Mouse (Mus musculus) heart, postnatal 14 days (tissue): ENCODE data around the gene Cdc14a. TPM values are rescaled to one million over a fixed set of nuclear protein-coding genes. Genes with fewer than 3 reads are reported as not detected.

Experiments
- DNase-seq, 2 experiments: peaks; one replicate each; pipeline ENCODE4 v3.0.0; 2021 to 2022
- intact Hi-C: fragments of 180-260 bp; cut with DNase I; formaldehyde crosslinking; loops from one replicate; pipeline ENCODE4 v1.15.1; 2025
- long read RNA-seq, 2 experiments: library from polyadenylated mRNA; stranded (forward); transcript quantifications; one replicate each; pipeline ENCODE4 v2.0.0; 2021
- total RNA-seq, 2 experiments: library from RNA; stranded (reverse); gene quantifications; 2 replicates each; pipeline ENCODE4 v1.2.3; 2021

Gene Cdc14a
- total RNA-seq, result 1 to 10 TPM; 3.8 to 4.7 TPM
- long read RNA-seq, experiment 1, full-length matches to known transcripts, result 1 of 1 reads
- long read RNA-seq, experiment 1, partial matches to known transcripts, result 0 of 1 reads
- long read RNA-seq, experiment 1, other reads (novel, unspliced or antisense), result 0 of 1 reads
- long read RNA-seq, experiment 2, full-length matches to known transcripts, result 4 of 4 reads
- long read RNA-seq, experiment 2, partial matches to known transcripts, result 0 of 4 reads
- long read RNA-seq, experiment 2, other reads (novel, unspliced or antisense), result 0 of 4 reads

- intact Hi-C loops, result loop anchor here (2.0 to 5.0 kb wide), 2 partner anchors 69 to 83 kb away; no protein-coding TSS in a partner anchor
- peak; percentile 75 to 78 for DNase-seq
Measured at GRCm38 (mm10) chr3:116423353-116424159, at the start of gene Cdc14a. TSS of gene Cdc14a (minus strand) at chr3:116424032.

DNA sequence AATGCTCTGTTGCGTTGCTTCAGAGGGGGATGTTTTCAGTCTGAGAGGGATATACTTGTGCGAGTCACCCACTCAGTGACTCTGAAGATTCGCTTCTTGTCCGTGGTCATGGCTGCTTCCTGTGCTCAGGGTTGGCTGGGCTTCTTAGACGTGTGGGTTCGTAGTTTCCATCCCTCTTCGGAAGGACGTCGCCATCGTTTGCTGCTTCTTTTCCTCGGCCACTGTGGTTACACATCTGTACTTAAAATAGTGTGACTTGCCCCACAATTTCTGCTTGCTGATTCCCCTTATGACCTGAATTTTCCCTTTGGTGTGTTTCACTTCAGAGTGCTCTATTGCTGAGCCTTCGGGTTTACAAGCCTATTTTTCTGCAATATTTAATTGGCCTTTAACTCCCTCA, 41.9 kb upstream of the Cdc14a start:
- DNase-seq, result no peak

DNA sequence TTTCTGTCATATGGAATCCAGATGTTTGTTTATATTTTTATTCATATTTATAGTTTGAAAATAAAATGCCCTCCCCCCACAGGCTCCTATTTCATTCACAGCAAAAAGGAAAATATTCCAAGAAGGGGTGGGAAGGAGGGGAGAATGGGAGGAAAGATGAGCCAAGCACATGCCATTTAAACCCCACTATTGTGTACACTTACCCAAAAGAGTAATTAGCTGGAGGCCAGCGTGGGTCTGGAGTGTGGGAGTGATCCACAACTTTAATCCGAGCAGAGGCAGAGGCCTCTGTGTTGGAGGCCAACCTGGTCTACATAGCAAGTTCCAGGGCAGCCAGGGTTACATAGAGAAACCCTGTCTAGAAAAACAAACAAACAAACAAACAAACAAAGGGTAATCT, 40.5 kb upstream of the Cdc14a start:
- intact Hi-C loops, result no loop called here
- DNase-seq, result no peak

More for the DNA sequence above, 41.9 kb upstream of the Cdc14a start:
- intact Hi-C loops, result no loop called here

- DNase-seq, result no peak
- intact Hi-C loops, result no loop called here
Measured at GRCm38 (mm10) chr3:116461053-116461452, 37.2 kb upstream of the Cdc14a start.

GRCm38 (mm10) chr3:116454529-116454928, 30.7 kb upstream of the Cdc14a start:
- intact Hi-C loops, result no loop called here
- DNase-seq, result no peak

DNA sequence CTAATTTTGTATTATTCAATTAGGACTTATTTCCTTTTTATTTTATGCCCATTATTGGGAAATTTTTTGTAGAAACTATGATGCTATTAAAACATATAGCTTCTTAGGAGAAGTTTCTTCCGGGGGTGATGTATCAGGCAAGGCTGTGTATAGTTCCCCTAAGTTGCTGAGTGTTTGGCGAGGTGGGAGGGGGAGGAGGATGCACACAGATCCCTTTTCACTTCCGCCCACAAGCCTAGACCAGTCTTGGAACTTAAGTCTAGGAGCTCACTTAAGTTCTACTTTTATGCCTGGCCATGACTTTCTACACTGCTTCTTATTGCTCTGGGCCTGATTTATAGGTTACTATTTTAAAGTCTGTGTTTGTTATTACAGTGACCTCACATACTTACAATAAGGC, 26.9 kb upstream of the Cdc14a start:
- intact Hi-C loops, result no loop called here
- DNase-seq, result no peak

DNA sequence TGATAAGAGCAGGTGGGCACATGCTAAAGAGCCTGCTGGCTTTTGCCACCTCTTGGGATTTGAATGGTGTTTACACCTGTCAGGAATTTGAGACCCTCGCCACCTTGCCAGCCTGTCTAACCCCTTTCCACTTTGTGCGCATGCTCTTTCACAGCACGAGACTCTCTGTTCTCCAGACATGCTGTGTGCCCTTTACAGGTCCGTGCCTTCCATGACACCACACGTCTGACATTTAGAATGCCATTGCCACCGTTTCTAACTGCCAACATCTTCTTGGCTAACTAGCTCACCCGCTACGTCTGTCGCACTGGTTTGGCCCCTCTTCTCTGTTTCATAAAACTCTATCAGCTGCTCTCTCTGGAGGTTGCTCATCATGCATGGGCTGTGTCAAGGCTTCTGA, 20.5 kb upstream of the Cdc14a start:
- intact Hi-C loops, result no loop called here
- DNase-seq, result no peak

DNA sequence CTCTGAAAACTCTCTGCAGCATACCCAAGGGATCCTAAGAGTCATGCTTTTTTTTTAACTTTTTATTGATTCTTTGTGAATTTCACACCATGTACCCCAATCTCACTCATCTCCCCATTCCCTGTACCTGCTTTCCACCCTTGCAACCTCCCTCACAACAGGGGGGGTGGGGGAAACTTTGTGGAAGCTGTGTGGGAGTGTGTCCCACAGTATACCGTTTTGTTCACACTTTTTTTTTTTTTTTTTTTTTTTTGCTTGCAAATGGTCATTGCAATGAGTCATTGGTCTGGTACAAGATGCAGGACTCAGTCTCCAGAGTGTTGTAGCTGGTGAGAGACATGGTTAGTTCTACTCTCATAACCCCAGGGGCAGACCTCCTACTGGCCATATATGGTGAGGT, 19.0 kb upstream of the Cdc14a start:
- intact Hi-C loops, result no loop called here
- no peak for DNase-seq

GRCm38 (mm10) chr3:116441518-116442205, 17.8 kb upstream of the Cdc14a start:
- DNase-seq, result no peak
- intact Hi-C loops, result no loop called here

GRCm38 (mm10) chr3:116440066-116440997, 16.5 kb upstream of the Cdc14a start:
- DNase-seq, result no peak
- intact Hi-C loops, result no loop called here

DNA sequence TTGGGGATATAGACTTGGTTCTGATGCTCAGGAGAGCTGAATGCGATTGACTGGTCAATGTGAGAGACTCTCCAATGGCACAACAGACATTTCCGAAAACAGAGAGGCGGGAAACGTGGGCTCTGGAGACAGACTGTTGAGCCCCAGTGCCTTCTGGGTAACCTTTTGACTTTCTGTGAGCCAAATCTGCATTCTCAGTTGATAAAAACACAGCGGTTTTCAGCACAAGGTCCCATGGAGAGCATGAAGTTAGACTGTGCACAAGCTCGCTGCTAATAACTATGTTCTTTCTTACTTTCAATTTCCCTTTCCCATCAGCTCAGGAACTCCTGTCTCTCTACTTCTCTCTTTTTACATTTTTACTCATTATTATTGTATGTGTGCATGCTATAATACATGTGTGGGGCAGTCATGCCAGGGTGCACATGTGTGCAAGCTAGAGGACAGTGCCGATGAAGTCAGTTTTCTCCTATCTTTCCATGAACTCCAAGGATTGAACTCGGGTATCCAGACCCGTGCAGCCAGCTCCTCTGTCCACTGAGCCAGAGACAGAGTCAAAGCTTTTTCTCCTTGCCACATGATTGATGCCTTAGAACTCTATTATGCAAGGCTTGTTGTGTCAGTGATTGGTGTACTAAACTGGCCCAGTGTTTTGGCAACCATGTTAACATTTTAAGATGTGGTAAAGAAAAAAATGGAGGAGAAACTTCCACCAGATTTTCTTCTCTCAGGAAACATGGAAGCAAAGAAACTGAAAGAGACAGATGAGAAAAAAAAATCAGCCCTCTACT, 13.2 kb upstream of the Cdc14a start:
- intact Hi-C loops, result no loop called here
- DNase-seq, result no peak

DNA sequence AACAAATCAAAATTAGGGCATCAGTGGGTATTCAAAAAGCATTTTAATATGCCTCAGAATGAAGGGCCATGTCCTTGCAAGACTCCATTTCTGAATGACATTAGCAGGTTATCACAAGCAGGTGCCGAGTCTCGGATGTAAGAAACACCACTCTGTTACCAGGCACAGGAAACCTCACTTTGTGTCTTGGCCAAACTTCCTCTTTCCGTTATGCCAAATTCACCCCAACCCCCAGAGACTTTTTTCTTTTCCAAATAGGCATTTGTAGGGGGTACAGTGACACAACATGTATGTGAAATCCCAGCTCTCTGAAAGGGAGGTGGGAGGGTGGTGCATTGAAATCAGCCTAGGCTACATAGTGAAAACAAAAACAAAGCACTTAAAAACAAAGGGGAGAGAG, 12.3 kb upstream of the Cdc14a start:
- no peak for DNase-seq
- intact Hi-C loops, result no loop called here

DNA sequence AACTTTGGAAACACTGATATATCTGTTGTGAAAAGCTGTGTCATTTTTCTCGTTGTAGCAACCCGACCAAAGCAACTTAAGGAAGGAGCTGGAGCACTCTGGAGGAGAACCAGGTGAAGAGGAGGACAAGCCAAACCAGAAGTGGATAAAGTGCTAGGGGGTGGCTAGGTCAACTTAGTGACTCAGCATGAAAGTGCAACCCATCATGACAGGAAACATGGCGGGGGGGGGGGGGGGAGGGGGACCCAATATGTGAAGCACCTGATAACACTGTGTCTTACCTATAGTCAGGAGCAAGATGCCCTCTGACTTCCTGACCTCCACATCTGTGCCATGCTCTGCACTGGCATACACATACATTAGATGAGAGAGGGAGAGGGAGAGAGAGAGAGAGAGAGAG, 10.9 kb upstream of the Cdc14a start:
- intact Hi-C loops, result no loop called here
- no peak for DNase-seq

- intact Hi-C loops, result loop anchor here (2.0 kb wide), 1 partner anchor 85 kb away; no protein-coding TSS in a partner anchor
- no peak for DNase-seq
Measured at GRCm38 (mm10) chr3:116425901-116426300, 2.1 kb upstream of the Cdc14a start.

GRCm38 (mm10) chr3:116424973-116425284, 1.1 kb upstream of the Cdc14a start:
- intact Hi-C loops, result loop anchor here (2.0 to 5.0 kb wide), 2 partner anchors 67 to 84 kb away; no protein-coding TSS in a partner anchor
- peak; percentile 81 to 84 for DNase-seq

DNA sequence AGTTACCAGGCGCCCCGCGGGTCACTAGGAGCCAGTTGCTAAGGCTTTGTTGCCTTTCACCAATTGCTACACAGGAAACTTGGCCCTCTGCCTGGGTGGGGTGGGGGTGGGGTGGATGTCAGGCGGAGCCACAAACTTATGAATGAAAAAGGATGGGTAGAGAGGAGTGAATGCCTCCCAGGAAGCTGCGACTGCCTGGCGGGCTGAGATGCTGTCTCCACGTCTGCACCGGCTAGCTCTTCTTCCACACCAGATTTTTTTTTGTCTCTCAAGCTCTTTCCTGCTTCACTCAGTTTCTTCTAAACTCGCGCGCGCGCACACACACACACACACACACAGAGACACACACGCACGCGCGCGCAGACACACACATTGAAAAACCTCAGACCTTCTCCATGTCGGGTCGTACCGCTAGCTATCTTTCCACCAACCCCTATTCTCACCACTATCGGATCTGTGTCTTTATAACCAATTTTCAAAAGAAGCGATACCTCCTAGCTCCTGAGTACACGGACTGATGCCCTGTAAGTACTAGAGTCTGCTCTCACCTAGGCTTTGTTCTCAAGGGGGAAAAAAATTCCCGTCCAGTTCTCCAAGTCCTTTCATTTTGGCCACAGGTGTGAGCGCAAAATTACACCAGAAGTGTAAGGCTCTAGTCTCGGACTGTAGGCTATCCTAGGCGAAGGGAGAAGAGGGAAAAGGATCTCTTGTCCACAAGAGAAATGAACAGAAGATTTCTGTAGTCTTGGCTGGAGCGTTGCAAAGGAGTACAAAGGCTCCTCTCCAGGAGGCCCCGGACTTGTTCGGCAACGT, 534 bp upstream of the Cdc14a start:
- DNase-seq, result no peak
- intact Hi-C loops, result loop anchor here (2.0 to 5.0 kb wide), 2 partner anchors 68 to 84 kb away; no protein-coding TSS in a partner anchor

DNA sequence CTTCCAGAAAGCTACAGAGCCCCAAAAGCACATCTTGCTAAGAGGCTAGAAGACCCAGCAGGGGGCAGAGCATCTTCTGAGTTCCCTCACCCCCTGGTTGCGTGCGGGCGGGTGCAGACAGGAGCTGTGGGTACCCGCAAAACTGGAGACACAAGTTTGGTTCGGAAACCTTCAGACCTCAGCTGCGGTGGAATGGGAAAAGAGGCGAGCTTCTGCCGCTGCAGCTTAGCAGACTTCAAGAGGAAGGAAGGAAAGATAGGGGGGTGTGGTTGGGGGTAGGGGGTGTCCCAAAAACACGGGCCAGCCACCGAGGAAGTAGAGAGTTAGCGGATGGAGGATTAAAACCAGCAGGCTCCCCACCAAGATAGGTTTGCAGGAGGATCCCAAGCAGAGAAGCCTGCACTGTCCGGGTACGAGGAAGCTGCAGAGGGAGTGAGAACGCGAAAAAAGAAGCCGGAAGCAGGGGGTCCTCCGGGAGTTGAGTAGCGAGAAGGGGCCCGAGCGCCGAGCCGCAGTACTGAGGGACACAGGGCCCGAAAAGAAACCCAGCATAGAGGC, 958 bp downstream of the Cdc14a start:
- intact Hi-C loops, result loop anchor here (5.0 kb wide), 1 partner anchor 69 kb away; no protein-coding TSS in a partner anchor
- DNase-seq, result peak; percentile 42 to 61

DNA sequence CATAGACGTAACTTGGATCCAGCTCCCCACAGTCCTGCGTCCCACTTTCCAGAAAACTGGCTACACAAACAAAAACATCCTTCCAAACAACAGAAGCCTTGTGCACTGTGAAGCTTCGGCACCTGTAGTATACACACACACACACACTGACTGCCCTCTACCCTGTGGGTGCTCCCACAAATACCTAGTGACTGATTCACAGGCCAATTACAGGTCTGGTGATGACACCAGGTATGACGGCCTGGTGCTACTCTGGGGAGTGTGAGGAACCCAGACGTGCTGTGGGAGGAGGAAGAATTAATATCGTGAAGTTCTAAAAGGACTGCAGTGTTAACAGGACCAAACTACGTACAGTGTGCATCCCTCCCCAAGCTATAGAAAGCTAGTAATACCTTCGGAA, 1.8 kb downstream of the Cdc14a start:
- intact Hi-C loops, result loop anchor here (5.0 kb wide), 1 partner anchor 70 kb away; no protein-coding TSS in a partner anchor

More for the DNA sequence above, 1.8 kb downstream of the Cdc14a start:
- DNase-seq, result no peak
